Mouse (Mus musculus) lung, postnatal 0 days (tissue): ENCODE data around the gene Atp5b. TPM values are rescaled to one million over a fixed set of nuclear protein-coding genes. Genes with fewer than 3 reads are reported as not detected.
"Not testable (repeated sequence)": the region's sequence is repeated elsewhere in the genome, so short reads cannot be mapped to it uniquely, and the experiment has no call there.

Experiments
- ATAC-seq: fragments of 200-750 bp; cut with Nextera tagmentation; 2 replicates; pipeline ENCODE4 v1.8.0; 2017; ENCODE audit warnings: moderate library complexity
- DNase-seq: peaks from one replicate; pipeline ENCODE4 v3.0.0-alpha.2; 2016; ENCODE audit warnings: low spot score
- H3K27ac ChIP-seq: fragments of 300-500 bp; sonication (generic); 2 replicates; pipeline ENCODE4 v1.5.1; 2014; ENCODE audit warnings: antibody characterized with exemption, mild to moderate bottlenecking, low read length, mixed read lengths
- H3K27me3 ChIP-seq: fragments of 300-500 bp; sonication (generic); replicated peaks from 2 replicates; pipeline ENCODE4 v1.6.1; 2014; ENCODE audit warnings: low read length, mixed read lengths; ENCODE audit not compliant: insufficient read depth
- H3K36me3 ChIP-seq: fragments of 300-500 bp; sonication (generic); 2 replicates; pipeline ENCODE4 v1.6.1; 2014; ENCODE audit warnings: low read length, mixed read lengths; ENCODE audit not compliant: insufficient read depth
- H3K4me1 ChIP-seq: fragments of 300-500 bp; sonication (generic); 2 replicates; pipeline ENCODE4 v1.6.1; 2014; ENCODE audit warnings: antibody characterized with exemption, low read depth, low read length, mixed read lengths; ENCODE audit not compliant: insufficient read depth
- H3K4me2 ChIP-seq: fragments of 300-500 bp; sonication (generic); replicated peaks from 2 replicates; pipeline ENCODE4 v1.6.1; 2014; ENCODE audit warnings: low read depth, mild to moderate bottlenecking, low read length, moderate library complexity, mixed read lengths
- H3K4me3 ChIP-seq: fragments of 300-500 bp; sonication (generic); 2 replicates; pipeline ENCODE4 v1.5.1; 2014; ENCODE audit warnings: low read depth, low read length
- H3K9ac ChIP-seq: fragments of 300-500 bp; sonication (generic); replicated peaks from 2 replicates; pipeline ENCODE4 v1.6.1; 2014; ENCODE audit warnings: low read depth, mild to moderate bottlenecking
- H3K9me3 ChIP-seq: fragments of 300-500 bp; sonication (generic); 2 replicates; pipeline ENCODE4 v1.6.1; 2016; ENCODE audit warnings: low read length, mixed read lengths
- CTCF ChIP-seq: IDR thresholded peaks from 2 replicates; pipeline ENCODE4 v1.5.1; 2016; ENCODE audit warnings: antibody characterized with exemption, mild to moderate bottlenecking
- EP300 ChIP-seq: IDR thresholded peaks from 2 replicates; pipeline ENCODE4 v1.6.1; 2016; ENCODE audit warnings: antibody characterized with exemption, mild to moderate bottlenecking, control low read depth
- WGBS: fragments of 180-500 bp; shearing (Covaris S2); extraction: QIAGEN DNeasy Blood & Tissue Kit; methylation state at CpG from one replicate; pipeline ENCODE4 v1.1.7; 2014; 5-methylcytosine and 5-hydroxymethylcytosine counted together
- polyA plus RNA-seq: library from polyadenylated mRNA; unstranded; fragments of >200 nt; fragmentation: Nextera tagmentation; extraction: Ambion mirVana; gene quantifications from 2 replicates; pipeline ENCODE4 v1.2.1, GENCODE M21; 2015

Gene Atp5b
- polyA plus RNA-seq, 1 experiment from 2014 or later: 1,155 TPM

GRCm38 (mm10) chr10:128061109-128061508 is 22.0 kb upstream of the Atp5b start:
- Histone ChIP-seq H3K9ac (0 out of 2 replicates have a peak overlapping the region, but pooled peaks have one; percentile 17), H3K4me2 (peak overlapping the region; percentile 92; the same call in 1 of the 2 replicates), H3K4me3 (0 out of 2 replicates have a peak overlapping the region, but pooled peaks have one; percentile 59), H3K9me3 (no peaks in the 10 kb centered on the region), H3K27ac (peak overlapping the region; percentile 29; the same call in 1 of the 2 replicates), H3K27me3 (no peaks in the 10 kb centered on the region), H3K4me1 (peaks cover 18% of the 10 kb centered on the region; the same call in 1 of the 2 replicates), H3K36me3 (no peaks in the 10 kb centered on the region)
- DNase-seq (no peak), ATAC-seq (no peak)
- TF ChIP-seq CTCF (no peak), EP300 (no peak)
- WGBS: 78% methylated on average over 5 of the region's 5 CpGs

GRCm38 (mm10) chr10:128062221-128062989 is 20.7 kb upstream of the Atp5b start:
- DNase-seq: no peak
- TF ChIP-seq EP300 (no peak), CTCF (no peak)
- no peak overlapping the region for H3K4me2 ChIP-seq
- no peaks in the 10 kb centered on the region for H3K9me3 ChIP-seq
- no peak overlapping the region for H3K4me3 ChIP-seq
- peaks cover 18% of the 10 kb centered on the region; the same call in 1 of the 2 replicates for H3K4me1 ChIP-seq
- H3K9ac ChIP-seq: no peak overlapping the region
- WGBS: 91% methylated on average over 6 of the region's 6 CpGs
- no peak for ATAC-seq
- H3K36me3 ChIP-seq: no peaks in the 10 kb centered on the region
- H3K27me3 ChIP-seq: no peaks in the 10 kb centered on the region
- no peak overlapping the region for H3K27ac ChIP-seq

GRCm38 (mm10) chr10:128066072-128066471 is 17.0 kb upstream of the Atp5b start:
- DNase-seq (no peak), ATAC-seq (no peak)
- TF ChIP-seq CTCF (no peak), EP300 (no peak)
- H3K4me3 ChIP-seq: no peak overlapping the region
- no peaks in the 10 kb centered on the region for H3K9me3 ChIP-seq
- WGBS: 71% methylated on average over 5 of the region's 5 CpGs
- H3K4me1 ChIP-seq: no peaks in the 10 kb centered on the region
- no peak overlapping the region for H3K4me2 ChIP-seq
- H3K27me3 ChIP-seq: no peaks in the 10 kb centered on the region
- H3K9ac ChIP-seq: no peak overlapping the region
- H3K27ac ChIP-seq: no peak overlapping the region
- peaks cover 5% of the 10 kb centered on the region; the same call in 1 of the 2 replicates for H3K36me3 ChIP-seq

- Histone ChIP-seq H3K36me3 (peaks cover 22% of the 10 kb centered on the region; the same call in 1 of the 2 replicates), H3K4me1 (no peaks in the 10 kb centered on the region), H3K9me3 (no peaks in the 10 kb centered on the region), H3K27me3 (no peaks in the 10 kb centered on the region), H3K4me3 (no peak overlapping the region), H3K4me2 (no peak overlapping the region), H3K9ac (no peak overlapping the region), H3K27ac (no peak overlapping the region)
- DNase-seq: no peak
- ATAC-seq: no peak
- TF ChIP-seq EP300: no peak
- TF ChIP-seq CTCF: no peak
- WGBS: 85% methylated on average over 4 of the region's 4 CpGs
Observed at GRCm38 (mm10) chr10:128069201-128069600, 13.9 kb upstream of the Atp5b start.

- 97% methylated on average over 2 of the region's 2 CpGs for whole genome bisulfite sequencing
Observed at GRCm38 (mm10) chr10:128070432-128070831, 12.6 kb upstream of the Atp5b start.

GRCm38 (mm10) chr10:128078269-128078668 is 4.8 kb upstream of the Atp5b start:
- not testable (repeated sequence) for H3K27ac ChIP-seq, H3K4me2 ChIP-seq, H3K4me3 ChIP-seq, H3K4me1 ChIP-seq, DNase-seq, ATAC-seq, H3K36me3 ChIP-seq, H3K9ac ChIP-seq, H3K9me3 ChIP-seq, H3K27me3 ChIP-seq
- WGBS: 80% methylated on average over 5 of the region's 5 CpGs

More at GRCm38 (mm10) chr10:128070432-128070831, 12.6 kb upstream of the Atp5b start:
- peaks cover 22% of the 10 kb centered on the region; the same call in 1 of the 2 replicates for H3K36me3 ChIP-seq
- not testable (repeated sequence) for H3K9ac ChIP-seq, H3K27me3 ChIP-seq, ATAC-seq, H3K27ac ChIP-seq, H3K4me2 ChIP-seq, H3K4me3 ChIP-seq, H3K4me1 ChIP-seq, DNase-seq, H3K9me3 ChIP-seq
